Mouse (Mus musculus): ENCODE measurements around the gene Lexm.

GRCm38 (mm10) chr4:106564161-106564560 lies 52.9 kb downstream of the Lexm start:
- no peak for TF ChIP-seq CTCF (IDR thresholded peaks at IDR 0.05; ENCODE audit: borderline replicate concordance, control insufficient read depth, extremely low read depth, insufficient read depth, low read length, poor library complexity)
- no peak for TF ChIP-seq POLR2A (IDR thresholded peaks at IDR 0.05; ENCODE audit: control insufficient read depth, extremely low read depth, insufficient read depth, low read length, poor library complexity)
